Mouse (Mus musculus) lung, postnatal 0 days (tissue): ENCODE measurements around the gene Schip1.

Source experiments
- CTCF ChIP-seq: IDR thresholded peaks from 2 replicates; pipeline ENCODE4 v1.5.1; 2016; ENCODE audit warnings: antibody characterized with exemption, mild to moderate bottlenecking
- EP300 ChIP-seq: IDR thresholded peaks from 2 replicates; pipeline ENCODE4 v1.6.1; 2016; ENCODE audit warnings: antibody characterized with exemption, mild to moderate bottlenecking, control low read depth

DNA sequence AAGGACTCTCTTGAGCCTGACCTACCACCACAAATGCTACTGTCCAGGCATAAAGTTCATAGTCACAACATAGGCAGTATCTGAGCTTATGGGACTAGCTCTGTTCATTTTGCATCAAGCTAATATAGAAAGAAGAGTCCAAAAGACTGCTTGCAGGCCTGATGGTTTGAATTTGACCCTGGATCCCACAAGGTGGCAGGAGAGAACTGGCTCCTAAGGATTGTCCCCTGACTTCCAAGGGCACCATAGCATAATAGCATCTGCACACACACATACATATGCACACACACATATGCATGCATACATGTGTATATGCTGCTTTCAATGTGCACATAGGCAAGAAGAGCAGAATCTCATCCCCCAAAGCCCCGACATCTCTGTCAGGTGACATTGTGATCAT is 405.0 kb downstream of the Schip1 start:
- TF ChIP-seq CTCF (peak; percentile 65), EP300 (no peak)
